Mouse (Mus musculus): ENCODE data around the gene Glyctk.

GRCm38 (mm10) chr9:106166709-106167108, 8.8 kb upstream of the Glyctk start:
- TF ChIP-seq CTCF (conservative IDR thresholded peaks at IDR 0.05; ENCODE audit: insufficient read depth, insufficient read length, low read depth, low read length) (no peak), POLR2A (IDR thresholded peaks at IDR 0.05; ENCODE audit: low read depth, low read length) (no peak)

Measured in kidney, adult 2 months (tissue).